ENCODE assay signal across 25 mouse cellular contexts in genomic region chr7:66952921-66953320, GRCm38 (mm10).
DNase-seq lines count a peak whose midpoint lies in the region; ATAC-seq and TF ChIP-seq lines count a peak whose summit lies in the region.
"Had no signal": no experiment of that assay in that cellular context is flagged by ENCODE, and none has a peak within 500 bp of the region (broad histone marks: within the 10 kb centered on the region; RNA-seq: fewer than 3 reads in every experiment).

No protein-coding gene starts in this region.

- no peak for ATAC-seq in kidney, embryonic 14.5 days (ENCODE audit: low FRiP score, low TSS enrichment)
- ATAC-seq: forebrain, embryonic 13.5 days; forebrain, embryonic 16.5 days; Patski had no signal

- no peak for TF ChIP-seq CTCF in gastrocnemius, adult 2 months (IDR thresholded peaks at IDR 0.05)

- peaks cover 14% of the 10 kb centered on the region for H3K4me1 ChIP-seq in kidney, embryonic 14.5 days (ENCODE audit: control insufficient read depth, insufficient read depth, low read length)
- H3K4me1 ChIP-seq: forebrain, embryonic 13.5 days had no signal

- intact Hi-C loops in gastrocnemius, adult 2 months (cut with DNase I) = no loop called here

- no peaks in the 10 kb centered on the region for H3K27me3 ChIP-seq in kidney, embryonic 14.5 days (ENCODE audit: control insufficient read depth, insufficient read depth, low read length)
- H3K27me3 ChIP-seq: forebrain, embryonic 13.5 days; heart, embryonic 13.5 days; hindbrain, embryonic 12.5 days; hindbrain, embryonic 15.5 days; Patski had no signal

- 89% methylated on average over 3 of the region's 3 CpGs for WGBS in kidney, embryonic 14.5 days

- DNase-seq in gastrocnemius, postnatal 10 days = peak; percentile 4
- no peak for DNase-seq in gastrocnemius, adult 2 months
- peak; percentile 2 for DNase-seq in kidney, postnatal 10 days
- peak; percentile 2 for DNase-seq in thymus, postnatal 14 days
- no peak for DNase-seq in thymus, postnatal 0 days (ENCODE audit: low spot score)
- no peak for DNase-seq in frontal cortex, postnatal 10 days (ENCODE audit: low spot score in 2 of 2)
- DNase-seq: adrenal gland, postnatal 10 days; adrenal gland, postnatal 36 days; B cell, adult 2 months; cerebellum, adult 11 months; cerebellum, adult 8-10 months; cerebellum, postnatal 10 days; cerebellum, postnatal 36 days; embryo, embryonic 11 days; gastrocnemius, postnatal 36 days; heart, postnatal 14 days had no signal

- H3K4me2 ChIP-seq in kidney, embryonic 14.5 days (replicated peaks; ENCODE audit: low read depth, low read length) = no peak overlapping the region
- H3K4me2 ChIP-seq: forebrain, embryonic 13.5 days; heart, embryonic 13.5 days; hindbrain, embryonic 12.5 days; hindbrain, embryonic 15.5 days had no signal

- no peak overlapping the region for H3K4me3 ChIP-seq in gastrocnemius, adult 2 months
- no peak overlapping the region for H3K4me3 ChIP-seq in kidney, embryonic 14.5 days (ENCODE audit: low read length)
- H3K4me3 ChIP-seq: forebrain, embryonic 10.5 days; forebrain, embryonic 13.5 days; heart, embryonic 13.5 days; hindbrain, embryonic 12.5 days; hindbrain, embryonic 15.5 days had no signal

- H3K9ac ChIP-seq in kidney, embryonic 14.5 days (ENCODE audit: low read depth, low read length) = no peak overlapping the region
- H3K9ac ChIP-seq: forebrain, embryonic 13.5 days; heart, embryonic 13.5 days; hindbrain, embryonic 12.5 days; hindbrain, embryonic 15.5 days had no signal

- H3K27ac ChIP-seq in gastrocnemius, adult 2 months = no peak overlapping the region
- H3K27ac ChIP-seq in kidney, embryonic 14.5 days (ENCODE audit: low read depth, low read length) = no peak overlapping the region
- H3K27ac ChIP-seq: forebrain, embryonic 10.5 days; forebrain, embryonic 13.5 days; hindbrain, embryonic 12.5 days; hindbrain, embryonic 15.5 days had no signal

- no peaks in the 10 kb centered on the region for H3K9me3 ChIP-seq in kidney, embryonic 14.5 days (ENCODE audit: control insufficient read depth, low read length)
- H3K9me3 ChIP-seq: forebrain, embryonic 10.5 days; forebrain, embryonic 13.5 days; heart, embryonic 13.5 days; hindbrain, embryonic 12.5 days; hindbrain, embryonic 15.5 days had no signal

- no peaks in the 10 kb centered on the region for H3K36me3 ChIP-seq in kidney, embryonic 14.5 days (ENCODE audit: control insufficient read depth, insufficient read depth, low read length)
- H3K36me3 ChIP-seq: forebrain, embryonic 10.5 days; G1E; hindbrain, embryonic 12.5 days; hindbrain, embryonic 15.5 days had no signal

Comparison
In these comparisons a context has a peak if more than half of its experiments do, and no peak if none do; other contexts are left out.
1. DNase-seq: peak in gastrocnemius, postnatal 10 days (single experiment), kidney, postnatal 10 days (single experiment) and thymus, postnatal 14 days (single experiment); none in gastrocnemius, adult 2 months (single experiment), thymus, postnatal 0 days (single experiment) and frontal cortex, postnatal 10 days (0 of 2).